Mouse (Mus musculus): Measurements from ENCODE around the gene Bmt2.

- no peak for TF ChIP-seq CTCF (IDR thresholded peaks at IDR 0.05; ENCODE audit: low read depth, low read length)
- TF ChIP-seq POLR2A (IDR thresholded peaks at IDR 0.05; ENCODE audit: borderline replicate concordance, low read depth, low read length) = no peak
These were observed 79.4 kb downstream of the Bmt2 start for GRCm38 (mm10) chr6:13598239-13598923.

Data from bone marrow macrophage, adult 2 months (primary cell).